Mouse (Mus musculus): ENCODE results near the gene Zfp846.

- TF ChIP-seq FLI1 (IDR thresholded peaks at IDR 0.05; ENCODE audit: low read length): no peak
- no peak for TF ChIP-seq GATA1 (IDR thresholded peaks at IDR 0.05; ENCODE audit: borderline replicate concordance, low read length)
Observed at GRCm38 (mm10) chr9:20544070-20544821, 36.8 kb upstream of the Zfp846 start.
